Mouse (Mus musculus): ENCODE data around the gene Vwce.
A peak's percentile ranks its signal among the peaks of the same experiment; 100 is the strongest.

The Vwce gene

GRCm38 (mm10) chr19:10710751-10711150 is 76.7 kb downstream of the Vwce start:
- DNase-seq (ENCODE audit: low read depth, low spot score), result no peak
- no peaks in the 10 kb centered on the region for H3K27me3 ChIP-seq (ENCODE audit: control insufficient read depth, insufficient read depth, low read length, poor library complexity, severe bottlenecking)
- H3K36me3 ChIP-seq (ENCODE audit: control insufficient read depth, insufficient read depth, low read length, poor library complexity, severe bottlenecking), result no peaks in the 10 kb centered on the region; the same call in 1 of the 2 replicates

- Histone ChIP-seq H3K27me3 (ENCODE audit: control insufficient read depth, insufficient read depth, low read length, poor library complexity, severe bottlenecking) (no peaks in the 10 kb centered on the region), H3K36me3 (ENCODE audit: control insufficient read depth, insufficient read depth, low read length, poor library complexity, severe bottlenecking) (no peaks in the 10 kb centered on the region; the same call in 1 of the 2 replicates)
- DNase-seq (ENCODE audit: low read depth, low spot score), result no peak
Observed at GRCm38 (mm10) chr19:10712194-10712593, 78.2 kb downstream of the Vwce start.

GRCm38 (mm10) chr19:10712646-10713045 is 78.6 kb downstream of the Vwce start:
- no peak for DNase-seq (ENCODE audit: low read depth, low spot score)
- no peaks in the 10 kb centered on the region for H3K27me3 ChIP-seq (ENCODE audit: control insufficient read depth, insufficient read depth, low read length, poor library complexity, severe bottlenecking)
- H3K36me3 ChIP-seq (ENCODE audit: control insufficient read depth, insufficient read depth, low read length, poor library complexity, severe bottlenecking), result no peaks in the 10 kb centered on the region; the same call in 1 of the 2 replicates

DNA sequence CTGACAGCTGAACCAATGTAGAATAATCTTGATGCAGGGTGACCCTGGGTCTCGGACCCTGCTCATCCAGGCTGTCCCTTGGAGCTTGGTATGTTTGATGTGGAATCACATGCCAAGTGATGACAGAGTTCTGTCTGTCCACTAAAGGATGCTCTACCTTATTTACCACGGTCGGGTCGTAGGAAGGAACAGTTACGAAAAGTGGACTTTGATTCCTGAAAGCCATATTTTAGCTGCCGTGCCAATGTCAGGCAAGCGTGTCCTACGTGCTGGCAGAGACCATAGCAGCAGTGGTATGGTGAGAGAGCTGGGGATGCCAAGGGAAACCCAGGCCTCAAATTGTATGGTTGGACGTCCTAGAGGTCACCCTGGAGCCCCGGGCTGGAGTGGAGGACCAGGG is 79.5 kb downstream of the Vwce start:
- Histone ChIP-seq H3K27me3 (ENCODE audit: control insufficient read depth, insufficient read depth, low read length, poor library complexity, severe bottlenecking) (no peaks in the 10 kb centered on the region), H3K36me3 (ENCODE audit: control insufficient read depth, insufficient read depth, low read length, poor library complexity, severe bottlenecking) (no peaks in the 10 kb centered on the region; the same call in 1 of the 2 replicates)
- DNase-seq (ENCODE audit: low read depth, low spot score), result no peak

DNA sequence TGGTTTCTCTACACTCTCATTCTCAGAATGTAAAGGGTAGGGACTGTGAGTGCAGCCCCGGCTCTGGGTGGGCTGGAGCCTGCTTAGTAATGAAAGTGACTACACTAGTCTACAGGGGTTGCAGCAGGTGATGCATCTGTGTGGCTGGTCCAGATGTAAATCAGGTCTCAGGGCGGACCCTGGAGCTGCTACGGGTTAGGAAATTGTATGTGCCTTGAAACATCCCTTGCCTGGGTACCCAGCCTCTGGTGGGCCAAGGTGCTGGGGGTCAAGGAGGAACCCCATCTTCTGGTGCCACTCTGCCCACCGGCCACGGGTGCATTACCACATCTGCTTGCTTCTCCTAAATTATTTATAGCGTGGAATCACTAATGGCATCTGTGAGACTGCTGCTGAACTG is 80.2 kb downstream of the Vwce start:
- Histone ChIP-seq H3K27me3 (ENCODE audit: control insufficient read depth, insufficient read depth, low read length, poor library complexity, severe bottlenecking) (no peaks in the 10 kb centered on the region), H3K36me3 (ENCODE audit: control insufficient read depth, insufficient read depth, low read length, poor library complexity, severe bottlenecking) (no peaks in the 10 kb centered on the region; the same call in 1 of the 2 replicates)
- DNase-seq (ENCODE audit: low read depth, low spot score), result no peak

- H3K27me3 ChIP-seq (ENCODE audit: control insufficient read depth, insufficient read depth, low read length, poor library complexity, severe bottlenecking), result no peaks in the 10 kb centered on the region
- DNase-seq (ENCODE audit: low read depth, low spot score), result peak; percentile 84
- H3K36me3 ChIP-seq (ENCODE audit: control insufficient read depth, insufficient read depth, low read length, poor library complexity, severe bottlenecking), result no peaks in the 10 kb centered on the region; the same call in 1 of the 2 replicates
Observed at GRCm38 (mm10) chr19:10714682-10715475, 80.9 kb downstream of the Vwce start.

DNA sequence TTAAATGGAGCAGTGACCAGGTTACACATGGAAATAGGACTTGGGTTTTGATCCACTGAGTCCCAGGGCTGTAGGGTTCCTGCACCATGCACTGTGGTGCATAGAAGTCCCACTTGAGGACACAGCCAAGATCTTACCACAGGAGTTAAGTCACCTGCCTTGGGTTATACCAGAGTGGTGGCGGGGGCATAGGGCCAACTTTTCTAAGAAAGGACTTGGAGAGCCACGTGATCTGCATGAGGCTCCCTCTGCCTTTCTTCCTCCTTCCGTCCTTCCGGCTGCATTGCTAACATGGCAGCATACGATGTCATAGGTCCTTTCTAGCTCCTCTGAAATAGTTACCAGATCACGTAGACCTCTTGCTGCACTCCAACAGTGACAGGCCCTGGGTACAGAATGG is 81.5 kb downstream of the Vwce start:
- no peak for DNase-seq (ENCODE audit: low read depth, low spot score)
- Histone ChIP-seq H3K36me3 (ENCODE audit: control insufficient read depth, insufficient read depth, low read length, poor library complexity, severe bottlenecking) (no peaks in the 10 kb centered on the region; the same call in 1 of the 2 replicates), H3K27me3 (ENCODE audit: control insufficient read depth, insufficient read depth, low read length, poor library complexity, severe bottlenecking) (no peaks in the 10 kb centered on the region)
